Mouse (Mus musculus) heart, adult 2 months (tissue): ENCODE measurements at regions not wholly inside any gene's neighbourhood (a gene's known extent, or its start where the extent isn't known, plus 50 kb on each side); places are given as distances from the start of the nearest gene placed in this dataset.

Source experiments
- DNase-seq, 2 experiments: peaks; one replicate each; pipeline ENCODE4 v3.0.0; 2021
- H3K27ac ChIP-seq: fragments of 200-600 bp; 2 replicates; pipeline ENCODE4 v1.8.1; 2022
- H3K27me3 ChIP-seq: fragments of 200-500 bp; 2 replicates; pipeline ENCODE4 v1.6.1; 2012; ENCODE audit warnings: mild to moderate bottlenecking, low read length, inconsistent platforms, mixed read lengths; ENCODE audit not compliant: control insufficient read depth, insufficient read depth
- H3K36me3 ChIP-seq: fragments of 200-500 bp; 2 replicates; pipeline ENCODE4 v1.6.1; 2012; ENCODE audit warnings: low read length, inconsistent platforms; ENCODE audit not compliant: control insufficient read depth, insufficient read depth
- H3K4me1 ChIP-seq: fragments of 200-500 bp; 2 replicates; pipeline ENCODE4 v1.6.1; 2011; ENCODE audit warnings: low read length; ENCODE audit not compliant: control insufficient read depth, insufficient read depth
- H3K4me3 ChIP-seq: fragments of 200-600 bp; 2 replicates; pipeline ENCODE4 v1.8.1; 2022
- H3K79me2 ChIP-seq: fragments of 200-500 bp; replicated peaks from 2 replicates; pipeline ENCODE4 v1.6.1; 2012; ENCODE audit warnings: mild to moderate bottlenecking, inconsistent platforms, low read length, moderate library complexity, mixed read lengths; ENCODE audit not compliant: control insufficient read depth, insufficient read depth
- H3K9ac ChIP-seq: fragments of 200-500 bp; 2 replicates; pipeline ENCODE4 v1.6.1; 2012; ENCODE audit warnings: low read depth, mild to moderate bottlenecking, control low read depth, inconsistent platforms, low read length, mixed read lengths
- CTCF ChIP-seq: fragments of 200-600 bp; IDR thresholded peaks from 2 replicates; pipeline ENCODE4 v1.8.1; 2022; ENCODE audit warnings: antibody characterized with exemption, mild to moderate bottlenecking, moderate library complexity
- EP300 ChIP-seq: fragments of 200-500 bp; IDR thresholded peaks from 2 replicates; pipeline ENCODE4 v1.6.1; 2011; ENCODE audit warnings: low read depth, low read length, control low read depth; ENCODE audit not compliant: insufficient read depth
- POLR2A ChIP-seq: fragments of 200-500 bp; IDR thresholded peaks from 2 replicates; pipeline ENCODE4 v1.6.1; 2011; ENCODE audit warnings: mild to moderate bottlenecking, low read depth, low read length, control low read depth; ENCODE audit not compliant: insufficient read depth
- WGBS: fragments of 180-500 bp; shearing (Covaris S2); methylation state at CpG from one replicate; pipeline ENCODE4 v1.1.7; 2018; 5-methylcytosine and 5-hydroxymethylcytosine counted together
- intact Hi-C: fragments of 180-260 bp; cut with DNase I; formaldehyde crosslinking; loops from one replicate; pipeline ENCODE4 v1.15.1; 2025

GRCm38 (mm10) chr8:8233156-8233555 is 427.9 kb downstream of the Efnb2 start:
- no peak overlapping the region for H3K27ac ChIP-seq
- no peaks in the 10 kb centered on the region for H3K4me1 ChIP-seq
- TF ChIP-seq CTCF (no peak), EP300 (no peak), POLR2A (no peak)
- no peaks in the 10 kb centered on the region for H3K27me3 ChIP-seq
- no peaks in the 10 kb centered on the region for H3K79me2 ChIP-seq
- intact Hi-C loops, result no loop called here
- WGBS, result 88% methylated on average over 4 of the region's 4 CpGs
- no peak overlapping the region for H3K9ac ChIP-seq
- no peaks in the 10 kb centered on the region for H3K36me3 ChIP-seq
- H3K4me3 ChIP-seq, result no peak overlapping the region
- no peak for DNase-seq

- no peak overlapping the region for H3K27ac ChIP-seq
- 89% methylated on average over 13 of the region's 13 CpGs for WGBS
- DNase-seq, result no peak
- H3K4me1 ChIP-seq, result no peaks in the 10 kb centered on the region
- H3K27me3 ChIP-seq, result no peaks in the 10 kb centered on the region
- no peaks in the 10 kb centered on the region for H3K36me3 ChIP-seq
- H3K79me2 ChIP-seq, result no peaks in the 10 kb centered on the region
- H3K9ac ChIP-seq, result no peak overlapping the region
- no peak for TF ChIP-seq EP300
- no peak for TF ChIP-seq CTCF
- intact Hi-C loops, result no loop called here
- H3K4me3 ChIP-seq, result no peak overlapping the region
Measured at GRCm38 (mm10) chr8:8231996-8232632, 428.9 kb downstream of the Efnb2 start.

- 62% methylated on average over 6 of the region's 6 CpGs for WGBS
- Histone ChIP-seq H3K4me3 (no peak overlapping the region), H3K36me3 (no peaks in the 10 kb centered on the region), H3K27me3 (no peaks in the 10 kb centered on the region), H3K27ac (no peak overlapping the region), H3K9ac (no peak overlapping the region), H3K79me2 (no peaks in the 10 kb centered on the region), H3K4me1 (no peaks in the 10 kb centered on the region)
- TF ChIP-seq POLR2A (no peak), EP300 (no peak), CTCF (no peak)
- intact Hi-C loops, result no loop called here
- DNase-seq, result no peak
Measured at GRCm38 (mm10) chr8:8231308-8231985, 429.6 kb downstream of the Efnb2 start.

GRCm38 (mm10) chr8:8225994-8226393 is 435.0 kb downstream of the Efnb2 start:
- H3K4me1 ChIP-seq, result no peaks in the 10 kb centered on the region
- no peaks in the 10 kb centered on the region for H3K36me3 ChIP-seq
- no peak overlapping the region for H3K4me3 ChIP-seq
- no peak overlapping the region for H3K9ac ChIP-seq
- intact Hi-C loops, result loop anchor here (5.0 kb wide), 1 partner anchor 431 kb away; no protein-coding TSS in a partner anchor
- no peak for TF ChIP-seq POLR2A
- no peak for TF ChIP-seq CTCF
- no peak for TF ChIP-seq EP300
- H3K27ac ChIP-seq, result no peak overlapping the region
- WGBS, result 90% methylated on average over 2 of the region's 2 CpGs
- no peaks in the 10 kb centered on the region for H3K27me3 ChIP-seq
- DNase-seq, result no peak
- no peaks in the 10 kb centered on the region for H3K79me2 ChIP-seq

GRCm38 (mm10) chr8:8225175-8225830 is 435.7 kb downstream of the Efnb2 start:
- no peaks in the 10 kb centered on the region for H3K27me3 ChIP-seq
- WGBS, result 54% methylated on average over 2 of the region's 2 CpGs
- H3K79me2 ChIP-seq, result no peaks in the 10 kb centered on the region
- no peaks in the 10 kb centered on the region for H3K4me1 ChIP-seq
- no peak overlapping the region for H3K27ac ChIP-seq
- intact Hi-C loops, result loop anchor here (5.0 kb wide), 1 partner anchor 432 kb away; no protein-coding TSS in a partner anchor
- no peak overlapping the region for H3K9ac ChIP-seq
- no peaks in the 10 kb centered on the region for H3K36me3 ChIP-seq
- peak in 1 of 2 experiments; percentile 16 for DNase-seq
- no peak overlapping the region for H3K4me3 ChIP-seq
- TF ChIP-seq CTCF (peak; percentile 57), POLR2A (no peak)

- Histone ChIP-seq H3K27ac (no peak overlapping the region), H3K36me3 (no peaks in the 10 kb centered on the region), H3K79me2 (no peaks in the 10 kb centered on the region), H3K27me3 (no peaks in the 10 kb centered on the region), H3K4me1 (no peaks in the 10 kb centered on the region), H3K9ac (no peak overlapping the region), H3K4me3 (no peak overlapping the region)
- TF ChIP-seq EP300 (no peak), POLR2A (no peak)
- DNase-seq, result no peak
- WGBS, result 86% methylated on average over 14 of the region's 14 CpGs
- intact Hi-C loops, result no loop called here
Measured at GRCm38 (mm10) chr8:8220395-8221031, 440.5 kb downstream of the Efnb2 start.
